Mouse (Mus musculus) gonadal fat pad, adult 2 months (tissue): Measurements from ENCODE around the gene Mrpl44. TPM values are rescaled to one million over a fixed set of nuclear protein-coding genes. Genes with fewer than 3 reads are reported as not detected.

Experiments used
- polyA plus RNA-seq: library from polyadenylated mRNA; depleted of rRNA; stranded (reverse); fragments of >200 nt; gene quantifications from 2 replicates; pipeline ENCODE4 v1.2.3, GENCODE M21; 2012; rRNA removed

Mrpl44 gene
- polyA plus RNA-seq, 1 experiment: 9.5 TPM

Other genes with a start within 250 kb of the Mrpl44 start
- 60.9 and 72.4 TPM in 2 replicates for gene Ap1s3, start 104.0 kb upstream of the Mrpl44 start, polyA plus RNA-seq
- 37.0 and 40.6 TPM in 2 replicates for gene Wdfy1, start 125 bp downstream of the Mrpl44 start, polyA plus RNA-seq
- 41.0 and 91.6 TPM in 2 replicates for gene Serpine2, start 85.2 kb downstream of the Mrpl44 start, polyA plus RNA-seq